Mouse (Mus musculus) megakaryocyte, embryonic 14.5 days (primary cell): ENCODE data around the gene Fgfr4. TPM values are rescaled to one million over a fixed set of nuclear protein-coding genes. Genes with fewer than 3 reads are reported as not detected.

Experiments used
- H3K27me3 ChIP-seq: replicated peaks from 2 replicates; pipeline ENCODE3; 2012; ENCODE audit warnings: inconsistent platforms
- H3K36me3 ChIP-seq: replicated peaks from 2 replicates; pipeline ENCODE3; 2012; ENCODE audit warnings: low read length, inconsistent platforms, mixed read lengths
- H3K4me1 ChIP-seq: 2 replicates; pipeline ENCODE4 v1.6.1; 2012; ENCODE audit warnings: inconsistent platforms
- H3K4me3 ChIP-seq: replicated peaks from 2 replicates; pipeline ENCODE3; 2012; ENCODE audit warnings: moderate library complexity, mild to moderate bottlenecking, inconsistent platforms
- H3K9me3 ChIP-seq: 2 replicates; pipeline ENCODE4 v1.6.1; 2012; ENCODE audit warnings: inconsistent platforms
- FLI1 ChIP-seq: IDR thresholded peaks from 2 replicates; pipeline ENCODE4 v1.6.1; 2012; ENCODE audit warnings: low read length, inconsistent platforms, mixed read lengths
- GATA1 ChIP-seq: IDR thresholded peaks from 3 replicates; pipeline ENCODE4 v1.6.1; 2012; ENCODE audit warnings: mixed read lengths, low read length, inconsistent platforms, borderline replicate concordance
- polyA plus RNA-seq: library from polyadenylated mRNA; stranded (reverse); fragments of >175 nt; gene quantifications from 2 replicates; pipeline ENCODE4 v1.2.3, GENCODE M21; 2012; ENCODE audit warnings: low replicate concordance; ENCODE audit not compliant: insufficient read depth

Gene Fgfr4
- polyA plus RNA-seq, 1 experiment, result not detected

DNA sequence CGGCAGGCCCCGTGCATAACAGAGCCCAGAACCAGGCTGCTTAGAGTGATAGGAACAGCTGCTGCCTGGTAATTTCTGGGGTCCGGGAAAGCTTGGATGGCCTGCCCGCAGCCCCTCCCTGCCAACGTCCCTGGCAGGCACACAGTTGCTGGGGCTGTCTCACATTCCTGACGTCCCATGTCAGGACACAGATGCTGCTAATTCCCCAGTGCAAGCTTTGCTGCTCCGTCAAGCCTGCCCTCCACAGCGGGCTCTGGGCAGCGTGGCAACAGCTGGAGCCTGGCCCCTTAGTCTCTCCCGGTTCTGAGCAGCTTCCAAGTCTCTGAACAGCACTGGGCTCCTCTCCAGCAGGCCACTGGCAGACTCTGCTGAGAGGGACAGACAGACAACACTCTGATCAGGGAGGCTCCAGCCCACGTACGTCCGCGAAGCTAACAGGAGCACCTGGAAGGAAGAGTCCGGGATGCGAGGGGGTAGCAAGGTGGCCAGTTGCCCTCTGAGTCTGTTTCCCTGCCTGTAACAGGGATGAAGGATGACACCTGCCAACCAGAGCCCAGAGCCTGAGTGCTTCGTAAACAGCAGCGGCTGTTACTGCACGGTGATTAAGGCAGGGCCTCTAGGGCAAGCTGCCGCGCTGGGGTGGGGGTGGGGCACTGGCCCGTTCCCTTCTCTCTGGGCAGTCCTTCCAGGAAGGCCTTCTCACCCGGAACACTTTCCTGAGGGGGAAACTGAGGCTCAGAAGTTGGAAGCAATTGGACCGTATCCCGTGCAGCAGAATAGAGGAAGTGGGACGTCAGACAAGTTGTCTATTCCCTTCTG, 19.3 kb downstream of the Fgfr4 start:
- Histone ChIP-seq H3K4me1 (peaks cover 20% of the 10 kb centered on the region), H3K9me3 (peaks cover 13% of the 10 kb centered on the region), H3K27me3 (peaks cover 50% of the 10 kb centered on the region), H3K36me3 (no peaks in the 10 kb centered on the region), H3K4me3 (peak overlapping the region; percentile 76)
- TF ChIP-seq FLI1 (no peak), GATA1 (no peak)

GRCm38 (mm10) chr13:55172336-55172770, 19.9 kb downstream of the Fgfr4 start:
- H3K4me3 ChIP-seq, result peak overlapping the region; percentile 0

GRCm38 (mm10) chr13:55174347-55174746, 21.9 kb downstream of the Fgfr4 start:
- peaks cover 17% of the 10 kb centered on the region for H3K4me1 ChIP-seq
- no peak overlapping the region for H3K4me3 ChIP-seq
- TF ChIP-seq GATA1, result no peak
- TF ChIP-seq FLI1, result no peak
- H3K27me3 ChIP-seq, result peaks cover 29% of the 10 kb centered on the region
- no peaks in the 10 kb centered on the region for H3K36me3 ChIP-seq
- H3K9me3 ChIP-seq, result peaks cover 8% of the 10 kb centered on the region

More at GRCm38 (mm10) chr13:55172336-55172770, 19.9 kb downstream of the Fgfr4 start:
- no peaks in the 10 kb centered on the region for H3K36me3 ChIP-seq
- TF ChIP-seq GATA1, result no peak
- no peak for TF ChIP-seq FLI1
- peaks cover 15% of the 10 kb centered on the region for H3K4me1 ChIP-seq
- peaks cover 13% of the 10 kb centered on the region for H3K9me3 ChIP-seq
- H3K27me3 ChIP-seq, result peaks cover 44% of the 10 kb centered on the region

- H3K4me1 ChIP-seq, result peaks cover 31% of the 10 kb centered on the region
- H3K36me3 ChIP-seq, result peaks cover 2% of the 10 kb centered on the region
- peaks cover 29% of the 10 kb centered on the region for H3K27me3 ChIP-seq
- no peak overlapping the region for H3K4me3 ChIP-seq
- H3K9me3 ChIP-seq, result 0 out of 2 replicates have a peak, but pooled peaks cover 3% of the 10 kb centered on the region
- TF ChIP-seq FLI1 (no peak), GATA1 (no peak)
These were observed 23.8 kb downstream of the Fgfr4 start for GRCm38 (mm10) chr13:55176265-55176664.

GRCm38 (mm10) chr13:55177903-55178496, 25.6 kb downstream of the Fgfr4 start:
- peaks cover 2% of the 10 kb centered on the region for H3K36me3 ChIP-seq
- TF ChIP-seq FLI1 (no peak), GATA1 (no peak)
- peaks cover 14% of the 10 kb centered on the region for H3K27me3 ChIP-seq
- 0 out of 2 replicates have a peak, but pooled peaks cover 3% of the 10 kb centered on the region for H3K9me3 ChIP-seq
- H3K4me1 ChIP-seq, result peaks cover 32% of the 10 kb centered on the region
- no peak overlapping the region for H3K4me3 ChIP-seq

- H3K27me3 ChIP-seq, result peaks cover 13% of the 10 kb centered on the region
- peaks cover 2% of the 10 kb centered on the region for H3K36me3 ChIP-seq
- H3K9me3 ChIP-seq, result 0 out of 2 replicates have a peak, but pooled peaks cover 3% of the 10 kb centered on the region
- H3K4me3 ChIP-seq, result no peak overlapping the region
- TF ChIP-seq FLI1, result no peak
- no peak for TF ChIP-seq GATA1
- peaks cover 37% of the 10 kb centered on the region for H3K4me1 ChIP-seq
These were observed 26.1 kb downstream of the Fgfr4 start for GRCm38 (mm10) chr13:55178556-55178955.

DNA sequence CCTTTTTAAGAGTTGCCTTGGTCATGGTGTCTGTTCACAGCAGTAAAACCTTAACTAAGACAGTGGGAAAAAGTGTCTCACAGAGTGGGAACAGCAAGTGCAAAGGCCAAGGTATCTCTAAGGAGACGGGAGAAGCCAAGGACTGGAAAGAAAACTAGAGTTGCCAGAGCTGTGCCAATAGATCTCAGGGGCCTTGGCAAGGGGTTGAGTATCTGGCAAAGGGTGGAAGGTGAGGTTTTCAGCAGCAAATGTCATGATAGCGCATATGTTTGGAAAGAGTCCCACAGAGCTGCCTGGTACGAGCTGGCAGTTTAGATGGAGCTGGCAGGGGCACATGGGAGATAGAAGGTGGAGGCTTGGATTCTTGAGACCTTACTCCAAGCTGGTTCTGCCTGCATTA, 27.2 kb downstream of the Fgfr4 start:
- H3K4me3 ChIP-seq, result no peak overlapping the region
- H3K36me3 ChIP-seq, result peaks cover 2% of the 10 kb centered on the region
- no peak for TF ChIP-seq FLI1
- TF ChIP-seq GATA1, result no peak
- 0 out of 2 replicates have a peak, but pooled peaks cover 3% of the 10 kb centered on the region for H3K9me3 ChIP-seq
- peaks cover 39% of the 10 kb centered on the region for H3K4me1 ChIP-seq
- peaks cover 3% of the 10 kb centered on the region for H3K27me3 ChIP-seq

- Histone ChIP-seq H3K27me3 (no peaks in the 10 kb centered on the region), H3K4me3 (no peak overlapping the region), H3K4me1 (peaks cover 39% of the 10 kb centered on the region), H3K36me3 (peaks cover 2% of the 10 kb centered on the region), H3K9me3 (0 out of 2 replicates have a peak, but pooled peaks cover 3% of the 10 kb centered on the region)
- TF ChIP-seq FLI1 (no peak), GATA1 (no peak)
These were observed 29.3 kb downstream of the Fgfr4 start for GRCm38 (mm10) chr13:55181786-55182172.

GRCm38 (mm10) chr13:55182173-55182894, 29.9 kb downstream of the Fgfr4 start:
- no peaks in the 10 kb centered on the region for H3K27me3 ChIP-seq
- H3K4me3 ChIP-seq, result no peak overlapping the region
- peaks cover 39% of the 10 kb centered on the region for H3K4me1 ChIP-seq
- H3K9me3 ChIP-seq, result 0 out of 2 replicates have a peak, but pooled peaks cover 3% of the 10 kb centered on the region
- TF ChIP-seq GATA1, result no peak
- no peak for TF ChIP-seq FLI1
- peaks cover 2% of the 10 kb centered on the region for H3K36me3 ChIP-seq
